ENCODE assay signal across 8 mouse cellular contexts in the genomic region with DNA sequence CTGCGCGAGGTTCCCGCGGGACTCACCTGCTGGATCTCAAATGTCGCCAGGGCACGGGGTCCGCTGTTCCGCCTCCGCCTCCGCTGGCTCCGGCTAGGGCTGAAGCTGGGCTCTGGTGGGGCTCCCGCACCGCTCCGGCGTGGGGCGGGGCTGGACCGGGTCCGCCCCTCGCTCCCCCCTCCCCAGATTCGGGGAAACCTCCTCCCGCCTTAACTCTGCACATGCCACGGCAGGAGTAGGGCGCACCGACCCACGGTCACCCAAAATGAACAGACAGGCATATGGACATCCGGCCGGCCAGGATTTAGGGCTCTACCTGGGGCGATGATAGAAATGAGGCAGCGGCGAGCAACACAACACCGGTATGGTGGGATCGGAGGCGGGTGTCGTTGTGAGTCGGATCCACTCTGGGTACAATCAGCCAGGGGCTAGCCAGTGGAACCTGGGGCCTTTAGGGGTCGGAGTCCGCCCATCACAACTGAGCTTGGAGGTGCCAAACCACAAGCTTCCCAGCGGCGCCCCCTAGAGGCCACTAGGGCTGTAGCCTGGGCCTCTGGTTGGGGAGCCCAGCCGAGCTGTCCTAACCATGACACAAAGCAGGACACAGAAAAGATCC. TPM values are rescaled to one million over a fixed set of nuclear protein-coding genes. Genes with fewer than 3 reads are reported as not detected.
DNase-seq lines count a peak whose midpoint lies in the region; ATAC-seq and TF ChIP-seq lines count a peak whose summit lies in the region.

No protein-coding gene starts in this region.

- TF ChIP-seq CTCF in cortical plate, adult 2 months (IDR thresholded peaks at IDR 0.05; ENCODE audit: extremely low read depth, insufficient read depth, low read length), result peak; percentile 60

- H3K4me1 ChIP-seq in cortical plate, adult 2 months (ENCODE audit: control insufficient read depth, insufficient read depth, low read length), result peaks cover 4% of the 10 kb centered on the region
- H3K4me1 ChIP-seq in megakaryocyte, embryonic 14.5 days, result peaks cover 47% of the 10 kb centered on the region

- peak; percentile 94 for DNase-seq in gastrocnemius, postnatal 10 days
- DNase-seq in induced T-regulatory cell, adult 2 months (ENCODE audit: low read depth), result peak; percentile 90
- DNase-seq in left cerebral cortex, adult 8-10 months (ENCODE audit: low spot score in 2 of 2), result peak; percentile 69 to 76
- DNase-seq in right cerebral cortex, postnatal 10 days (ENCODE audit: low spot score in 2 of 2), result peak; percentile 90 to 94
- DNase-seq in urinary bladder, postnatal 25 days (ENCODE audit: low spot score), result peak; percentile 90

- 0 out of 2 replicates have a peak, but pooled peaks cover 3% of the 10 kb centered on the region for H3K9me3 ChIP-seq in megakaryocyte, embryonic 14.5 days

- peaks cover 33% of the 10 kb centered on the region for H3K27me3 ChIP-seq in megakaryocyte, embryonic 14.5 days (replicated peaks)

- ATAC-seq in activated CD4-positive, CD25-positive, alpha-beta regulatory T cell, adult 4 months, result peak; percentile 59

- no peaks in the 10 kb centered on the region for H3K36me3 ChIP-seq in megakaryocyte, embryonic 14.5 days (replicated peaks; ENCODE audit: low read length)

- H3K27ac ChIP-seq in cortical plate, adult 2 months (ENCODE audit: insufficient read depth, low read length), result peak overlapping the region; percentile 33; the same call in 1 of the 2 replicates

- TF ChIP-seq POLR2A in cortical plate, adult 2 months (IDR thresholded peaks at IDR 0.05; ENCODE audit: extremely low read depth, insufficient read depth, low read length), result no peak

- H3K4me3 ChIP-seq in cortical plate, adult 2 months (ENCODE audit: insufficient read depth, low read length), result peak overlapping the region; percentile 66
- H3K4me3 ChIP-seq in megakaryocyte, embryonic 14.5 days (replicated peaks), result peak overlapping the region; percentile 91

RNA-seq across cellular contexts. Expression of gene Ccdc71, which starts 7.9 kb away (rescaled TPM):
- polyA plus RNA-seq in activated CD4-positive, CD25-positive, alpha-beta regulatory T cell, adult 4 months (2017; shearing (Covaris generic)), result 10 to 100 TPM; 22.5 to 31.5 TPM
- 19.9 and 22.3 TPM in 2 replicates for polyA plus RNA-seq in cortical plate, adult 2 months (2012; rRNA removed)
- total RNA-seq in gastrocnemius, postnatal 10 days (2021), result 10 to 100 TPM; 20.9 to 21.2 TPM
- 10 to 100 TPM; 35.8 to 46.5 (median 38.4) TPM for total RNA-seq in left cerebral cortex, adult 8-10 months (2022)
- 16.0 and 16.9 TPM in 2 replicates for polyA plus RNA-seq in megakaryocyte, embryonic 14.5 days (2012; ENCODE audit: insufficient read depth, low replicate concordance)

RNA-seq across cellular contexts. Expression of gene Klhdc8b, which starts 9.0 kb away (rescaled TPM):
- 1 to 10 TPM; 1.6 to 2.1 TPM for polyA plus RNA-seq in activated CD4-positive, CD25-positive, alpha-beta regulatory T cell, adult 4 months (2017; shearing (Covaris generic))
- 44.9 and 46.1 TPM in 2 replicates for polyA plus RNA-seq in cortical plate, adult 2 months (2012; rRNA removed)
- 1 to 10 TPM; 8.0 to 8.8 TPM for total RNA-seq in gastrocnemius, postnatal 10 days (2021)
- total RNA-seq in left cerebral cortex, adult 8-10 months (2022), result 10 to 100 TPM; 28.8 to 38.0 (median 34.0) TPM
- 3.8 and 6.5 TPM in 2 replicates for polyA plus RNA-seq in megakaryocyte, embryonic 14.5 days (2012; ENCODE audit: insufficient read depth, low replicate concordance)

RNA-seq across cellular contexts. Expression of gene BC048562, which starts 16.1 kb away (rescaled TPM):
- not detected for polyA plus RNA-seq in activated CD4-positive, CD25-positive, alpha-beta regulatory T cell, adult 4 months (2017; shearing (Covaris generic))
- polyA plus RNA-seq in cortical plate, adult 2 months (2012; rRNA removed), result not detected in 2 replicates
- total RNA-seq in gastrocnemius, postnatal 10 days (2021), result not detected
- not detected for total RNA-seq in left cerebral cortex, adult 8-10 months (2022)
- polyA plus RNA-seq in megakaryocyte, embryonic 14.5 days (2012; ENCODE audit: insufficient read depth, low replicate concordance), result not detected in 2 replicates

RNA-seq across cellular contexts. Expression of gene Ccdc36, which starts 24.1 kb away (rescaled TPM):
- not detected for polyA plus RNA-seq in activated CD4-positive, CD25-positive, alpha-beta regulatory T cell, adult 4 months (2017; shearing (Covaris generic))
- polyA plus RNA-seq in cortical plate, adult 2 months (2012; rRNA removed), result 0.33 and 0.66 TPM in 2 replicates
- under 1 TPM; 0.14 TPM for total RNA-seq in gastrocnemius, postnatal 10 days (2021)
- under 1 TPM; 0.15 to 0.37 (median 0.22) TPM for total RNA-seq in left cerebral cortex, adult 8-10 months (2022)
- polyA plus RNA-seq in megakaryocyte, embryonic 14.5 days (2012; ENCODE audit: insufficient read depth, low replicate concordance), result not detected in 2 replicates

RNA-seq across cellular contexts. Expression of gene Lamb2, which starts 27.1 kb away (rescaled TPM):
- polyA plus RNA-seq in activated CD4-positive, CD25-positive, alpha-beta regulatory T cell, adult 4 months (2017; shearing (Covaris generic)), result under 1 TPM; 0.15 to 0.25 TPM
- polyA plus RNA-seq in cortical plate, adult 2 months (2012; rRNA removed), result 31.6 and 34.2 TPM in 2 replicates
- 100 to 1,000 TPM; 156 to 169 TPM for total RNA-seq in gastrocnemius, postnatal 10 days (2021)
- 10 to 100 TPM; 28.0 to 35.7 (median 30.8) TPM for total RNA-seq in left cerebral cortex, adult 8-10 months (2022)
- 0.04 TPM in 1 of 2 replicates, not detected in the other for polyA plus RNA-seq in megakaryocyte, embryonic 14.5 days (2012; ENCODE audit: insufficient read depth, low replicate concordance)

Comparison
In these comparisons a context has a peak if more than half of its experiments do, and no peak if none do; other contexts are left out.
1. Peak in every context shown above with its lines: DNase-seq, ATAC-seq, H3K4me3 ChIP-seq and H3K27ac ChIP-seq.